Comparison of ENCODE assay signal across 9 mouse cellular contexts in genomic region chr11:48801831-48802772, GRCm38 (mm10). TPM values are rescaled to one million over a fixed set of nuclear protein-coding genes. Genes with fewer than 3 reads are reported as not detected.
A peak's percentile ranks its signal among the peaks of the same experiment; 100 is the strongest.
DNase-seq lines count a peak whose midpoint lies in the region; ATAC-seq and TF ChIP-seq lines count a peak whose summit lies in the region.
"Had no signal": no experiment of that assay in that cellular context is flagged by ENCODE, and none has a peak within 500 bp of the region (broad histone marks: within the 10 kb centered on the region; RNA-seq: fewer than 3 reads in every experiment).

No protein-coding gene starts in this region.

- no peak overlapping the region for H3K27ac ChIP-seq in forebrain, embryonic 14.5 days (ENCODE audit: low read depth, low read length)
- H3K27ac ChIP-seq in liver, embryonic 12.5 days: peak overlapping the region; percentile 90

- H3K9ac ChIP-seq in forebrain, embryonic 14.5 days (ENCODE audit: low read length): peak overlapping the region; percentile 95
- peak overlapping the region; percentile 93 for H3K9ac ChIP-seq in liver, embryonic 12.5 days

- peaks cover 62% of the 10 kb centered on the region for H3K36me3 ChIP-seq in erythroblast, embryonic 14.5 days (ENCODE audit: control insufficient read depth)
- peaks cover 66% of the 10 kb centered on the region for H3K36me3 ChIP-seq in C2C12 (ENCODE audit: control insufficient read depth, insufficient read depth)
- peaks cover 60% of the 10 kb centered on the region for H3K36me3 ChIP-seq in forebrain, embryonic 14.5 days (ENCODE audit: control insufficient read depth, insufficient read depth, low read length)
- peaks cover 62% of the 10 kb centered on the region for H3K36me3 ChIP-seq in liver, embryonic 12.5 days

- peaks cover 54% of the 10 kb centered on the region for H3K79me3 ChIP-seq in C2C12 (ENCODE audit: low read depth)

- H3K9me3 ChIP-seq in erythroblast, embryonic 14.5 days (ENCODE audit: control insufficient read depth, low read length): no peaks in the 10 kb centered on the region
- no peaks in the 10 kb centered on the region for H3K9me3 ChIP-seq in forebrain, embryonic 14.5 days (replicated peaks; ENCODE audit: control insufficient read depth, low read length)
- H3K9me3 ChIP-seq in liver, embryonic 12.5 days (replicated peaks): no peaks in the 10 kb centered on the region

- peak overlapping the region; percentile 97 for H3ac ChIP-seq in C2C12 (ENCODE audit: control insufficient read depth, insufficient read length, low read depth)

- H3K4me1 ChIP-seq in erythroblast, embryonic 14.5 days (ENCODE audit: control insufficient read depth): peaks cover 63% of the 10 kb centered on the region
- peaks cover 19% of the 10 kb centered on the region for H3K4me1 ChIP-seq in forebrain, embryonic 14.5 days (ENCODE audit: control insufficient read depth, insufficient read depth, low read length)
- peaks cover 67% of the 10 kb centered on the region for H3K4me1 ChIP-seq in liver, embryonic 12.5 days

- WGBS in forebrain, embryonic 14.5 days: 80% methylated on average over 17 of the region's 17 CpGs
- WGBS in liver, embryonic 12.5 days (ENCODE audit: insufficient replicate concordance): 49% methylated on average over 17 of the region's 17 CpGs

- ATAC-seq in erythroblast, adult 5-6 weeks (replicated peaks; ENCODE audit: low FRiP score, poor library complexity, severe bottlenecking): no peak
- ATAC-seq in forebrain, embryonic 14.5 days: no peak
- ATAC-seq in liver, embryonic 12.5 days: no peak

- no peak for DNase-seq in forebrain, embryonic 14.5 days (ENCODE audit: low spot score)
- DNase-seq in MN1 (ENCODE audit: low spot score): no peak
- no peak for DNase-seq in right cerebral cortex, postnatal 10 days (ENCODE audit: low spot score in 2 of 2)
- no peak for DNase-seq in urinary bladder, postnatal 10 days (ENCODE audit: low spot score)
- DNase-seq: layer of hippocampus, postnatal 36 days had no signal

- no peak for TF ChIP-seq CTCF in C2C12 (IDR thresholded peaks at IDR 0.05; ENCODE audit: control insufficient read depth, insufficient read depth, insufficient read length)

- H3K27me3 ChIP-seq in erythroblast, embryonic 14.5 days (ENCODE audit: control insufficient read depth): no peaks in the 10 kb centered on the region
- no peaks in the 10 kb centered on the region for H3K27me3 ChIP-seq in C2C12 (ENCODE audit: control insufficient read depth, insufficient read depth, insufficient read length)
- H3K27me3 ChIP-seq in forebrain, embryonic 14.5 days (replicated peaks; ENCODE audit: control insufficient read depth, insufficient read depth, low read length): no peaks in the 10 kb centered on the region
- no peaks in the 10 kb centered on the region for H3K27me3 ChIP-seq in liver, embryonic 12.5 days (replicated peaks)

- H3K79me2 ChIP-seq in C2C12 (ENCODE audit: control insufficient read depth, insufficient read depth): peaks cover 80% of the 10 kb centered on the region

- peak overlapping the region; percentile 79 for H3K4me3 ChIP-seq in erythroblast, embryonic 14.5 days (replicated peaks)
- H3K4me3 ChIP-seq in C2C12 (ENCODE audit: insufficient read depth, poor library complexity, severe bottlenecking): peak overlapping the region; percentile 95
- H3K4me3 ChIP-seq in forebrain, embryonic 14.5 days (ENCODE audit: low read depth, low read length): peak overlapping the region; percentile 58
- peak overlapping the region; percentile 88 for H3K4me3 ChIP-seq in liver, embryonic 12.5 days

- peak overlapping the region; percentile 90 for H3K4me2 ChIP-seq in forebrain, embryonic 14.5 days (ENCODE audit: low read length)
- peak overlapping the region; percentile 95 for H3K4me2 ChIP-seq in liver, embryonic 12.5 days

TF ChIP-seq in C2C12, 6 proteins besides CTCF, POLR2A, EP300 and RAD21:
- TF ChIP-seq MYOD1 (IDR thresholded peaks at IDR 0.05; ENCODE audit: control insufficient read depth, insufficient read length, low read depth): no peak
- peak; percentile 19 for TF ChIP-seq MAX (IDR thresholded peaks at IDR 0.05)

RNA-seq across cellular contexts. Expression of gene Rack1, which starts 2.0 kb away (rescaled TPM):
- 101 and 348 TPM in 2 replicates for polyA plus RNA-seq in erythroblast, embryonic 14.5 days (2012)
- total RNA-seq in erythroblast, adult 5-6 weeks (2015; ENCODE audit: low replicate concordance): 613 and 630 TPM in 2 replicates
- 242 and 301 TPM in 2 replicates for total RNA-seq in erythroblast, adult 5-6 weeks (2017; ENCODE audit: low replicate concordance)
- 3,051 TPM for polyA plus RNA-seq in C2C12 (2012; fragmentation: generic; extraction: Trizol)
- 553 and 718 TPM in 2 replicates for polyA plus RNA-seq in forebrain, embryonic 14.5 days (2014; fragmentation: Nextera tagmentation; extraction: Ambion mirVana)
- 735 and 768 TPM in 2 replicates for polyA plus RNA-seq in liver, embryonic 12.5 days (2016; fragmentation: Nextera tagmentation; extraction: Ambion mirVana)

RNA-seq across cellular contexts. Expression of gene Trim41, which starts 15.1 kb away (rescaled TPM):
- polyA plus RNA-seq in erythroblast, embryonic 14.5 days (2012): 2.6 and 3.9 TPM in 2 replicates
- total RNA-seq in erythroblast, adult 5-6 weeks (2015; ENCODE audit: low replicate concordance): 3.3 and 12.7 TPM in 2 replicates
- total RNA-seq in erythroblast, adult 5-6 weeks (2017; ENCODE audit: low replicate concordance): 17.6 and 19.5 TPM in 2 replicates
- 24.4 TPM for polyA plus RNA-seq in C2C12 (2012; fragmentation: generic; extraction: Trizol)
- 3.2 and 4.0 TPM in 2 replicates for polyA plus RNA-seq in forebrain, embryonic 14.5 days (2014; fragmentation: Nextera tagmentation; extraction: Ambion mirVana)
- 2.1 and 2.3 TPM in 2 replicates for polyA plus RNA-seq in liver, embryonic 12.5 days (2016; fragmentation: Nextera tagmentation; extraction: Ambion mirVana)

RNA-seq across cellular contexts. Expression of gene Trim7, which starts 23.8 kb away (rescaled TPM):
- not detected in 2 replicates for polyA plus RNA-seq in erythroblast, embryonic 14.5 days (2012)
- total RNA-seq in erythroblast, adult 5-6 weeks (2015; ENCODE audit: low replicate concordance): not detected in 2 replicates
- total RNA-seq in erythroblast, adult 5-6 weeks (2017; ENCODE audit: low replicate concordance): 0.42 TPM in 1 of 2 replicates, not detected in the other
- polyA plus RNA-seq in C2C12 (2012; fragmentation: generic; extraction: Trizol): 1.9 TPM
- 0.61 and 1.3 TPM in 2 replicates for polyA plus RNA-seq in forebrain, embryonic 14.5 days (2014; fragmentation: Nextera tagmentation; extraction: Ambion mirVana)
- polyA plus RNA-seq in liver, embryonic 12.5 days (2016; fragmentation: Nextera tagmentation; extraction: Ambion mirVana): not detected in 2 replicates

RNA-seq across cellular contexts. Expression of gene Gm12184, which starts 24.4 kb away (rescaled TPM):
- polyA plus RNA-seq in erythroblast, embryonic 14.5 days (2012): 4.5 and 4.6 TPM in 2 replicates
- total RNA-seq in erythroblast, adult 5-6 weeks (2015; ENCODE audit: low replicate concordance): 3.1 TPM in 1 of 2 replicates, not detected in the other
- total RNA-seq in erythroblast, adult 5-6 weeks (2017; ENCODE audit: low replicate concordance): 0.68 and 5.3 TPM in 2 replicates
- 8.0 TPM for polyA plus RNA-seq in C2C12 (2012; fragmentation: generic; extraction: Trizol)
- polyA plus RNA-seq in forebrain, embryonic 14.5 days (2014; fragmentation: Nextera tagmentation; extraction: Ambion mirVana): 3.5 and 3.6 TPM in 2 replicates
- 4.1 and 5.0 TPM in 2 replicates for polyA plus RNA-seq in liver, embryonic 12.5 days (2016; fragmentation: Nextera tagmentation; extraction: Ambion mirVana)
